Mouse (Mus musculus) kidney, postnatal 10 days (tissue): ENCODE results near the gene Reg4.
A peak's percentile ranks its signal among the peaks of the same experiment; 100 is the strongest.

Experiments
- DNase-seq: peaks from one replicate; pipeline ENCODE4 v3.0.0; 2021; ENCODE audit warnings: mixed read lengths

The Reg4 gene

GRCm38 (mm10) chr3:98238150-98238549 lies 16.2 kb downstream of the Reg4 start:
- DNase-seq: no peak

- DNase-seq: no peak
These were observed 20.1 kb downstream of the Reg4 start for GRCm38 (mm10) chr3:98242051-98242450.

- DNase-seq: no peak
These were observed 20.6 kb downstream of the Reg4 start for GRCm38 (mm10) chr3:98242458-98243037.

GRCm38 (mm10) chr3:98245892-98246291 lies 23.9 kb downstream of the Reg4 start:
- DNase-seq: no peak

- peak; percentile 21 for DNase-seq
These were observed 25.2 kb downstream of the Reg4 start for GRCm38 (mm10) chr3:98246985-98247751.

- DNase-seq: no peak
These were observed 27.4 kb downstream of the Reg4 start for GRCm38 (mm10) chr3:98249378-98249777.

GRCm38 (mm10) chr3:98249833-98250448 lies 28.0 kb downstream of the Reg4 start:
- DNase-seq: no peak

GRCm38 (mm10) chr3:98254059-98254458 lies 32.1 kb downstream of the Reg4 start:
- DNase-seq: no peak

GRCm38 (mm10) chr3:98254656-98255583 lies 33.0 kb downstream of the Reg4 start:
- DNase-seq: no peak

- no peak for DNase-seq
These were observed 36.8 kb downstream of the Reg4 start for GRCm38 (mm10) chr3:98258723-98259122.

GRCm38 (mm10) chr3:98259271-98259751 lies 37.4 kb downstream of the Reg4 start:
- no peak for DNase-seq

GRCm38 (mm10) chr3:98260534-98260933 lies 38.6 kb downstream of the Reg4 start:
- no peak for DNase-seq

- DNase-seq: no peak
These were observed 39.5 kb downstream of the Reg4 start for GRCm38 (mm10) chr3:98261415-98261814.

- peak; percentile 57 for DNase-seq
These were observed 40.2 kb downstream of the Reg4 start for GRCm38 (mm10) chr3:98262133-98262532.

GRCm38 (mm10) chr3:98267249-98267651 lies 45.3 kb downstream of the Reg4 start:
- peak; percentile 61 for DNase-seq

GRCm38 (mm10) chr3:98273623-98274398 lies 51.9 kb downstream of the Reg4 start:
- DNase-seq: no peak

- DNase-seq: no peak
These were observed 57.7 kb downstream of the Reg4 start for GRCm38 (mm10) chr3:98279682-98280081.

- peak; percentile 80 for DNase-seq
These were observed 58.4 kb downstream of the Reg4 start, which contains the start of gene Hmgcs2 for GRCm38 (mm10) chr3:98280204-98280932. Hmgcs2 (plus strand) TSS chr3:98280435.

- peak; percentile 79 for DNase-seq
These were observed 59.1 kb downstream of the Reg4 start for GRCm38 (mm10) chr3:98280933-98281678.

- no peak for DNase-seq
These were observed 60.5 kb downstream of the Reg4 start for GRCm38 (mm10) chr3:98282422-98282821.
